26 mouse cellular contexts compared by ENCODE assay signal in the genomic region with DNA sequence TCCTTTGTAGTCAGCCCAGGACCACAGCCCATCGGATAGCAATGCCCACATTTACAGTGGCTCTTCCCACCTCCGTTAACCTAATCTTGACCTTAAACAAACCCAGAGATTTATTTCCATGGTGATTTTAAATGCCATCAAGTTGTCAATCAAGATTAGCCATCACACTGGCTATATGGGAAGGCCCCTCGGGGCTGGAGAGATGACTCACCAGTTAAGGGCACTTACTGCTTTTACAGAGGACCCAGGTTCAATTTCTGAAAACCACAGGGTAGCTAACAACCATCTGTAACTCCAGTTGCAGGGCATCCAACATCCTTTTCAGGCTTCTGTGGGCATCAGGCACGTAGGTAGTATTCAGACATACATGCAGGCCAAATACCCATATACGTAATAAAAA. TPM values are rescaled to one million over a fixed set of nuclear protein-coding genes. Genes with fewer than 3 reads are reported as not detected.
DNase-seq lines count a peak whose midpoint lies in the region; ATAC-seq and TF ChIP-seq lines count a peak whose summit lies in the region.
"Had no signal": no experiment of that assay in that cellular context is flagged by ENCODE, and none has a peak within 500 bp of the region (broad histone marks: within the 10 kb centered on the region; RNA-seq: fewer than 3 reads in every experiment).

No protein-coding gene starts in this region.

- no peaks in the 10 kb centered on the region for H3K9me3 ChIP-seq in midbrain, embryonic 11.5 days (ENCODE audit: control insufficient read depth, low read length)
- H3K9me3 ChIP-seq in midbrain, embryonic 13.5 days: no peaks in the 10 kb centered on the region
- H3K9me3 ChIP-seq: embryonic facial prominence, embryonic 15.5 days; forebrain, embryonic 12.5 days had no signal

- no peak overlapping the region for H3K9ac ChIP-seq in midbrain, embryonic 11.5 days (ENCODE audit: low read length)
- H3K9ac ChIP-seq in midbrain, embryonic 13.5 days (replicated peaks): no peak overlapping the region
- H3K9ac ChIP-seq: embryonic facial prominence, embryonic 13.5 days; embryonic facial prominence, embryonic 15.5 days; forebrain, embryonic 12.5 days had no signal

- H3K36me3 ChIP-seq in midbrain, embryonic 11.5 days (ENCODE audit: control insufficient read depth, insufficient read depth, low read length): no peaks in the 10 kb centered on the region
- no peaks in the 10 kb centered on the region for H3K36me3 ChIP-seq in midbrain, embryonic 13.5 days
- H3K36me3 ChIP-seq in C2C12 (ENCODE audit: control insufficient read depth, insufficient read depth) (no peaks in the 10 kb centered on the region), myocyte (ENCODE audit: control insufficient read depth, insufficient read depth) (no peaks in the 10 kb centered on the region)
- H3K36me3 ChIP-seq: embryonic facial prominence, embryonic 13.5 days; embryonic facial prominence, embryonic 15.5 days; forebrain, embryonic 10.5 days; forebrain, embryonic 12.5 days had no signal

- DNase-seq in midbrain, embryonic 11.5 days (ENCODE audit: low spot score, missing footprints): no peak
- peak; percentile 57 for DNase-seq in 3T3-L1 (ENCODE audit: low read depth, low spot score)
- DNase-seq in cerebellum, adult 9-11 months: no peak
- no peak for DNase-seq in lung, postnatal 25 days (ENCODE audit: low spot score)
- DNase-seq: adrenal gland, adult 8-10 months; adrenal gland, postnatal 14 days; adrenal gland, postnatal 36 days; B cell, adult 2 months; cerebellum, adult 11-12 months; cerebellum, adult 2 months; cerebellum, adult 9-10 months; cerebellum, postnatal 14 days; cerebellum, postnatal 36 days; embryo, embryonic 11 days had no signal

- no peak overlapping the region for H3K27ac ChIP-seq in midbrain, embryonic 11.5 days (ENCODE audit: low read depth, low read length)
- no peak overlapping the region for H3K27ac ChIP-seq in midbrain, embryonic 13.5 days
- H3K27ac ChIP-seq: embryonic facial prominence, embryonic 13.5 days; embryonic facial prominence, embryonic 15.5 days; forebrain, embryonic 10.5 days; forebrain, embryonic 12.5 days had no signal

- no peak overlapping the region for H3K4me2 ChIP-seq in midbrain, embryonic 11.5 days
- no peak overlapping the region for H3K4me2 ChIP-seq in midbrain, embryonic 13.5 days (replicated peaks)
- peak overlapping the region; percentile 8 for H3K4me2 ChIP-seq in myocyte (ENCODE audit: low read depth)
- H3K4me2 ChIP-seq: embryonic facial prominence, embryonic 13.5 days; embryonic facial prominence, embryonic 15.5 days; forebrain, embryonic 12.5 days had no signal

- no peaks in the 10 kb centered on the region for H3K79me3 ChIP-seq in C2C12 (ENCODE audit: low read depth)

- TF ChIP-seq CTCF in C2C12 (IDR thresholded peaks at IDR 0.05; ENCODE audit: control insufficient read depth, insufficient read depth, insufficient read length): no peak

- H3ac ChIP-seq in C2C12 (ENCODE audit: control insufficient read depth, insufficient read length, low read depth) (no peak overlapping the region), myocyte (ENCODE audit: control insufficient read depth, insufficient read length) (no peak overlapping the region)

- TF ChIP-seq POLR2A in myocyte (IDR thresholded peaks at IDR 0.05; ENCODE audit: insufficient read length, low read depth): no peak

- WGBS in midbrain, embryonic 11.5 days: 61% methylated on average over 5 of the region's 5 CpGs
- 53% methylated on average over 5 of the region's 5 CpGs for WGBS in midbrain, embryonic 13.5 days

- peak; percentile 33; the same call in 1 of the 2 replicates for ATAC-seq in midbrain, embryonic 11.5 days (ENCODE audit: low FRiP score)
- ATAC-seq in midbrain, embryonic 13.5 days: no peak
- ATAC-seq: activated CD4-positive, CD25-positive, alpha-beta regulatory T cell, adult 4 months; forebrain, embryonic 14.5 days; forebrain, embryonic 16.5 days; Patski had no signal

- H3K4me1 ChIP-seq in midbrain, embryonic 11.5 days (ENCODE audit: control insufficient read depth, insufficient read depth, low read length): peaks cover 4% of the 10 kb centered on the region; the same call in 1 of the 2 replicates
- no peaks in the 10 kb centered on the region for H3K4me1 ChIP-seq in midbrain, embryonic 13.5 days (replicated peaks)
- H3K4me1 ChIP-seq: embryonic facial prominence, embryonic 13.5 days had no signal

- H3K79me2 ChIP-seq in C2C12 (ENCODE audit: control insufficient read depth, insufficient read depth) (no peaks in the 10 kb centered on the region), myocyte (ENCODE audit: control insufficient read depth, insufficient read depth) (no peaks in the 10 kb centered on the region)

- no peaks in the 10 kb centered on the region for H3K27me3 ChIP-seq in midbrain, embryonic 11.5 days (ENCODE audit: control insufficient read depth, insufficient read depth, low read length)
- H3K27me3 ChIP-seq in midbrain, embryonic 13.5 days: no peaks in the 10 kb centered on the region
- H3K27me3 ChIP-seq in C2C12 (ENCODE audit: control insufficient read depth, insufficient read depth, insufficient read length) (no peaks in the 10 kb centered on the region), myocyte (ENCODE audit: control insufficient read depth, insufficient read depth, insufficient read length) (no peaks in the 10 kb centered on the region)
- H3K27me3 ChIP-seq: embryonic facial prominence, embryonic 13.5 days; embryonic facial prominence, embryonic 15.5 days; forebrain, embryonic 12.5 days; Patski had no signal

- H3K4me3 ChIP-seq in midbrain, embryonic 11.5 days (ENCODE audit: low read depth, low read length): no peak overlapping the region
- H3K4me3 ChIP-seq in midbrain, embryonic 13.5 days (replicated peaks): no peak overlapping the region
- H3K4me3 ChIP-seq in C2C12 (ENCODE audit: insufficient read depth, poor library complexity, severe bottlenecking) (no peak overlapping the region), myocyte (no peak overlapping the region)
- H3K4me3 ChIP-seq: embryonic facial prominence, embryonic 13.5 days; embryonic facial prominence, embryonic 15.5 days; erythroblast, embryonic 14.5 days; forebrain, embryonic 10.5 days; forebrain, embryonic 12.5 days had no signal

TF ChIP-seq in C2C12, 6 proteins besides CTCF, POLR2A, EP300 and RAD21:
- peak; percentile 62 for TF ChIP-seq FOSL1 (IDR thresholded peaks at IDR 0.05; ENCODE audit: insufficient read depth, low read length, poor library complexity, severe bottlenecking)
- TF ChIP-seq MAX (IDR thresholded peaks at IDR 0.05): no peak

TF ChIP-seq in myocyte, 11 proteins besides CTCF, POLR2A, EP300 and RAD21:
- TF ChIP-seq POLR2AphosphoS2 (IDR thresholded peaks at IDR 0.05; ENCODE audit: insufficient read length, low read depth): no peak
- TF ChIP-seq TCF3 (IDR thresholded peaks at IDR 0.05; ENCODE audit: insufficient read length, low read depth): no peak
- TF ChIP-seq TCF12 (IDR thresholded peaks at IDR 0.05; ENCODE audit: insufficient read depth, poor library complexity, severe bottlenecking): no peak
- TF ChIP-seq MYOG (IDR thresholded peaks at IDR 0.05; ENCODE audit: control insufficient read depth in 1 of 3, insufficient read depth in 1 of 3, insufficient read length in 2 of 3, low read depth in 2 of 3): no peak
- no peak for TF ChIP-seq REST (IDR thresholded peaks at IDR 0.05; ENCODE audit: insufficient read depth, insufficient read length)
- no peak for TF ChIP-seq SRF (IDR thresholded peaks at IDR 0.05; ENCODE audit: control insufficient read depth, insufficient read length, low read depth)
- TF ChIP-seq MYOD1 (IDR thresholded peaks at IDR 0.05; ENCODE audit: control insufficient read depth in 1 of 3, insufficient read length in 2 of 3, low read depth in 2 of 3): no peak
- no peak for TF ChIP-seq USF1 (IDR thresholded peaks at IDR 0.05; ENCODE audit: low read depth)
- no peak for TF ChIP-seq CEBPB (IDR thresholded peaks at IDR 0.05; ENCODE audit: insufficient read depth, poor library complexity, severe bottlenecking)
- TF ChIP-seq E2F4 (IDR thresholded peaks at IDR 0.05; ENCODE audit: insufficient read depth): no peak
- no peak for TF ChIP-seq MAX (IDR thresholded peaks at IDR 0.05; ENCODE audit: low read depth)
TF ChIP-seq in myocyte: peak in this region for 0.

RNA-seq across cellular contexts. Expression of gene Itpripl2, which starts 15.3 kb away (rescaled TPM):
- 0.72 and 0.77 TPM in 2 replicates for polyA plus RNA-seq in midbrain, embryonic 11.5 days (2014; fragmentation: Nextera tagmentation; extraction: Ambion mirVana)
- 0.75 and 0.79 TPM in 2 replicates for polyA plus RNA-seq in midbrain, embryonic 13.5 days (2015; fragmentation: Nextera tagmentation; extraction: Ambion mirVana)
- 23.0 TPM for polyA plus RNA-seq in C2C12 (2012; fragmentation: generic; extraction: Trizol)
- polyA plus RNA-seq in myocyte (2012; fragmentation: generic; extraction: Trizol): 10.7 TPM
- polyA plus RNA-seq: erythroblast, embryonic 14.5 days had no signal

RNA-seq across cellular contexts. Expression of gene Syt17, which starts 28.4 kb away (rescaled TPM):
- polyA plus RNA-seq in midbrain, embryonic 11.5 days (2014; fragmentation: Nextera tagmentation; extraction: Ambion mirVana): 3.5 and 3.7 TPM in 2 replicates
- 8.2 and 9.6 TPM in 2 replicates for polyA plus RNA-seq in midbrain, embryonic 13.5 days (2015; fragmentation: Nextera tagmentation; extraction: Ambion mirVana)
- 5.3 TPM for polyA plus RNA-seq in C2C12 (2012; fragmentation: generic; extraction: Trizol)
- 5.4 TPM for polyA plus RNA-seq in myocyte (2012; fragmentation: generic; extraction: Trizol)

RNA-seq across cellular contexts. Expression of gene Coq7, which starts 56.7 kb away (rescaled TPM):
- 99.6 and 111 TPM in 2 replicates for polyA plus RNA-seq in midbrain, embryonic 11.5 days (2014; fragmentation: Nextera tagmentation; extraction: Ambion mirVana)
- 98.8 and 110 TPM in 2 replicates for polyA plus RNA-seq in midbrain, embryonic 13.5 days (2015; fragmentation: Nextera tagmentation; extraction: Ambion mirVana)
- polyA plus RNA-seq in C2C12 (2012; fragmentation: generic; extraction: Trizol) (66.1 TPM), myocyte (2012; fragmentation: generic; extraction: Trizol) (36.2 TPM)
